Mouse (Mus musculus) myocyte (in vitro differentiated cells): ENCODE results near the gene Cp.

Experiments used
- MAX ChIP-seq: IDR thresholded peaks from one replicate; pipeline ENCODE4 v1.6.1; 2011; ENCODE audit warnings: low read depth, mild to moderate bottlenecking, control low read depth
- TCF12 ChIP-seq: IDR thresholded peaks from one replicate; pipeline ENCODE4 v1.6.1; 2011; ENCODE audit warnings: mild to moderate bottlenecking, control low read depth; ENCODE audit not compliant: poor library complexity, insufficient read depth, severe bottlenecking

DNA sequence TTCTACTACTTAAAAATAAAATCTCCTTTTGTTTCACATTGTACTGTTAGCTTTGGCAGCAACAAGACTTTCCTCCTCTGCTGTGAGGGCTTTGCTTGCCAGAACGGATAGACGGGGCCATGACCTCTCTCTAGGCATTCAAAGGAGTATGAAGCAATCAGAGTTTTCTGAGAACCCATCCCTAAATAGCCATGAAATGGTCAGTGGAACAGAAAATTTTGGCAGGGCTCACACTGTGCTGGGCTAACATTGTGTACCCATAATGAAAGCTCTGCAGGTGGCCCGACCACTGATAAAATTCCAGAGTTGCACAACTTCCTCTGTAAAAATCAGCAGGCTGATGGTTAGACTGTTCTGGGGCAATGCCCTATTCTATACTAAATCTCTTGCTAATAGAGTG is 3.0 kb upstream of the Cp start:
- TF ChIP-seq MAX (no peak), TCF12 (no peak)
